Mouse (Mus musculus) spleen, postnatal 10 days (tissue): ENCODE data around the gene Tnpo2.
A peak's percentile ranks its signal among the peaks of the same experiment; 100 is the strongest.
"Not testable (repeated sequence)": the region's sequence is repeated elsewhere in the genome, so short reads cannot be mapped to it uniquely, and the experiment has no call there.

Experiments
- DNase-seq, 2 experiments: peaks; one replicate each; pipeline ENCODE4 v3.0.0; 2021 to 2022; ENCODE audit warnings: low spot score in 2 of 2

Gene Tnpo2

DNA sequence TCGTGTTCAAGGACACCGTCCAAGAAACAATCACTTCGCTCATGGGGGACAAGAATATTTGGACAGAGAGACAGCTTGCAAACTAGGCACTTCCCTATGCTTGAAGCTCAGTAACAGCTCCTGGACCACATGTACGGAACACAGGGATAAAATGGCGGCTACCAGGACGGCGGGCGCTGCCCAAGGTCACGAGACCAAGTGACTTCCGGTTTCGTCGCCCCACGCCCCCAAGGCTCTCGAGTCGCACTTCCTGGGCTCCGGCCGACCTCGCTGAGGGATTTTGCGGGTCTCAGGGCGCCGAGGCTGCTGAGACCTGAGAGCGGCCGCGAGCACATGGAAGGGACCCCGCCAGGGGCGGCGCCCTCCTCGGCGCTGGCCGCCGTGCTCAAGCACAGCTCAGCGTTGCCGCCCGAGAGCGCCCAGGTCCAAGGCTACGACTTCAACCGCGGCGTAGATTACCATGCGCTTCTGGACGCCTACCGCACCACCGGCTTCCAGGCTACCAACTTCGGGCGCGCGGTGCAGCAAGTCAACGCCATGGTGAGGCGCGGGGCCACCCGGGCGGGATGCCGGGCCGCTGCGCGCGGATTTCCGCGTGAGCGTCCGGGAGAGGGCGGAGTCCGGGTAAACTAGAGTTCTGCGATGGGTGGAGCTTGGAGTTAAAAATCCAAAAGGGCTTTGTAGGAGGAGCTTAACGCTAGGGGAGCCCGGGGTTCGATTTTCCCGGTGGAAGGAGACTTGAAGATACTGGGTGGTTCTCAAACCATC lies 35.0 kb downstream of the Tnpo2 start, which contains the start of gene Dhps:
Gene Dhps (plus strand): TSS at position 244 of the 768 bp plus-strand sequence.
- peak; percentile 78 to 91 for DNase-seq

DNA sequence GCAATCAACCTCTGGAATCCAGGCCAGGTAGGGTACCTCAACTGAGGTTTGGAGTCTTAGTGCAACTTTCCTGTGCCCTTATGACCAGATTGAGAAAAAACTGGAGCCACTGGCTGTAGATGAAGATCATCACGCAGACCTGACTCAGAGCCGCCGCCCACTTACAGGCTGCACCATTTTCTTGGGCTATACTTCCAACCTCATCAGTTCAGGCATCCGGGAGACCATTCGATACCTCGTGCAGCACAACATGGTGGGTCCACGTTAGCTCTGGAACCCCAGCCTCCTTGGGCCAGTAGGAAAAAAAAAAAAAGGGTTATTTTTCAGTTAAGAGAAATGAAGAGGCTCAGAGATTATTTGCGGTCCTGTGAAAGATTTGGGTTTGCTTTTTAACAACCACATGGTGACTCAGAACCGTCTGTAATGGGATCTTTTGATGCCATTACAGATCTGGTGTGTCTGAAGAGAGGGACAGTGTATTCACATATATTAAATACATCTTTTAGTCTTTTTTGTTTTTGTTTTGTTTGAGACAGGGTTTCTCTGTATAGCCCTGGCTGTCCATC lies 35.7 kb downstream of the Tnpo2 start:
- no peak for DNase-seq

DNA sequence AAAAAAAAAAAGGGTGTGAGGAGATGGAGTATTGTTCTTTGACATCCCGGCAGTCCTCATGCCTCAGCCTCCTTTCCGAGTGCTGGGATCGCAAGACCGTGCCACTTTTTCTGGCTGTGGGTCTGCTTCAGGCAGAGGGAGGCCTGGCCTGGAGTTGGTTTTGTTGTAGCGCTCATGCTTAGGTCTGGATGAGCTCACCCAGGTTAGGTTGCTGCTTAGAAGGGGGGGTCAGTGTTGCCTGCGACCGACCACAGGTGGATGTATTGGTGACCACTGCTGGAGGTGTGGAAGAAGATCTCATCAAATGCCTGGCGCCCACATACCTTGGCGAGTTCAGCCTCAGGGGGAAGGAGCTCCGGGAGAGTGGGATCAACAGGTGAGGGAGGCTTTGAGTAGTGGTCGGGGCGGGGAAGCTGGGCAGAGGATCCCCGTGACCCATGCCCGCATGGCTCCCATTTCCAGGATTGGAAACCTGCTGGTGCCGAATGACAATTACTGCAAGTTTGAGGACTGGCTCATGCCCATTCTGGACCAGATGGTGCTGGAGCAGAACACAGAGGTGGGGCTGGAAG lies 36.4 kb downstream of the Tnpo2 start:
- no peak for DNase-seq

DNA sequence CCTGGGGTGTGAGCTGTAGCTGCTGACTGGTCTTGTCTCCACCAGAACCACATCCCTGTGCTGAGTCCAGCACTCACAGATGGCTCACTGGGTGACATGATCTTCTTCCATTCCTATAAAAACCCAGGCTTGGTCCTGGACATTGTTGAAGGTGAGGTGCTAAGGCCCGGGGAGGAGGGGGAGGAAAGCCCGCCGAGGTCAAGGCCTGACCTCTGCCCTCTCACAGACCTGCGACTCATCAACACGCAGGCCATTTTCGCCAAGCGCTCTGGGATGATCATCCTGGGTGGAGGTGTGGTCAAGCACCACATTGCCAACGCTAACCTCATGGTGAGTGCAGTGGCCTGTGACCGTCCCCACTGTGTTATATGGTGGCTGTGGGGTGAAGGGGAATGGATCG lies 37.5 kb downstream of the Tnpo2 start:
- no peak for DNase-seq

DNA sequence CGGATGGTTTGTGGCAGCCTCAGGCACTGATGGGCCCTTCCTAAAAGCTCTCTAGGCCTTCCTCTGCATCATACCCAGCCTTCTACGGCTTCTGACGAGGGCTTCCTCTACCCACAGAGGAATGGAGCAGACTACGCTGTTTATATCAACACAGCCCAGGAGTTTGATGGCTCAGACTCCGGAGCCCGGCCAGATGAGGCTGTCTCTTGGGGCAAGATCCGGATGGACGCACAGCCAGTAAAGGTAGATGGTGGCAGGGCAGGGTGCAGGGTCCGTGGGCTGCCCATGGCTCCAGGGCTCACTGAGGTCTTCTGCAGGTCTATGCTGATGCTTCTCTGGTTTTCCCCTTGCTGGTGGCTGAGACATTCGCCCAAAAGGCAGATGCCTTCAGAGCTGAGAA lies 37.9 kb downstream of the Tnpo2 start:
- DNase-seq = no peak

DNA sequence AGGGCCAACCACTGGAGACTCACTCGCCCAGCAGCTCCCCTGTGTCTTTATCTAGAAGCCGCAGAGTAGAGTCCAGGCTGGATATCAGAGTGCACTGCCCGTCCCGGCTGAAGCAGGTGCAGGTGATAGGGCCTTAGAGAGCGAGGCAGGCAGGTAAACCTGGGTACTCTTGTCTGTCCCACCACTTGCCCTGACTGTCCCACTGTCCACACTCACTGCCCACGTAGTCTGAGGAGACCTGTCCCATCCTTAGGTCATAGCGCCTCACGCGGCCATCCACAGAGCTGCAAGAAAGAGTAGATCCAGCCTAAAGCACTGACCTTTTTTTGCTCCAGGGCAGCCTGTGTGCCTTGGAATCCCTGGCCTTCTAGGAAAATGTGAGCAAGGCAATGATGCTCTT lies 39.3 kb downstream of the Tnpo2 start:
- peak; percentile 62 to 78 for DNase-seq

DNA sequence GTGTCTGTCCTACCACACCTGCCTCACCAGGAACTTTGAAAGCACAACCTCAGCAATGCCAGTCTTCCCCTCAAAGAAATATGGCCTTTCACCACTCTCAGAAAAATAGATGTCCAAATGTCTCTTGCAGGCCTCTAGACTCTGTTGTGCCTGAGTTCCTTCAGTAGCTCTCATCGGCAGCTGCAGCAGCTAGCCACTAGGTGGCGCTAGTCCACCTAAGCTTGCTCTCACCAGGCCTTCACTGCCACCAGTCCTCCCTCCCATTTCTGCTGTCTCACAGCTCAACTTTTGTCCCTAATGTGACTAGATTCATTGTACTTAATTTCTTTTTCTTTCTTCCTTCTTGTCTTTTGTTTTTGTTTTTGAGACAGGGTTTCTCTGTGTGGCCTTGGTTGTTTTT lies 40.3 kb downstream of the Tnpo2 start:
- DNase-seq = peak; percentile 70 to 86

DNA sequence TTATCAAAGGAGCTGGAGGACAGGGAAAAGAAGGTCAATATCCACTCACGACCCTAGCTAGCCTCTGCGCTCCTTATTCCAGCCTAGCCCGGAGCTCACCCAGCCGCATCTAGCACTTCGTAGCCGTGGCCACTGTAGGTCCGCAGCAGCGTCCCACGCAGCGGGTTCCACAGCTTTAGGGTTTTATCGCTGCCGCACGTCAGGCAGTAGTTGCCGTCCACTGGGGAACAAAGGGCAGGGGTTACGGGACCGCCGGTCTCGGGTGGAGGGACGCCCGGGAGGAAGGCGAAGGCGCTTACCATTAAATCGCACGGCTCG lies 43.5 kb downstream of the Tnpo2 start:
- DNase-seq = peak; percentile 67 to 80

DNA sequence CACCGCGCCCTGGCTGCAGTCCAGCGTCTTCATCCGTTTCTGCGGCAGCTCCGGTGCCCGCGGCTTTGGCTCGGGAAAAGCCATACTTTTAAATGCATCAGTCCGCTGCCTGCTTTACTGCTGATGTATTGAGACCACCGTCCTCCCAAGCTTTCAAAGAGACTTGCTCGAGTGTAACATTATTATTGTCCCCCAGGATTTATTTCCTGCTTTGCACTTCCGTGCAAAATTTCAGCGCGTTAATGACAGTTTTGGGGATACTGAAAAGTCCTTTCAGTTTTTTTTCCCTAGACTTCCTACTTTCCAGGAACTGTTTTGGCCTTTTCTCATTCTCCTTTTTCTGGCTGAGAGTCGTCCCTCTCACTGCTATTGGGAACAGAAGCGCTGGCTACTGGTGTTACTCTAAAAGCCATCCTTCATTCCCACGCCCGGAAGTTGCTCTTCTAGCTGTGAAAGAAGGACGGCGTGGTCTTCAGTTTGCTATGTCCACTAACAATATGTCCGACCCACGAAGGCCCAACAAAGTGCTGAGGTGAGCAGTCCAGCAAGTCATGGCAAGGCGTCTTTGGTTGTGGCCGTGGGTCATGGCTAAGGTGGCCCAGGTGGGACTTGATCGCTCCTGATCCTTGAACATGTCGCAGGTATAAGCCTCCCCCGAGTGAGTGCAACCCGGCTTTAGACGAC lies 44.0 kb downstream of the Tnpo2 start, which contains the start of gene Wdr83os:
Gene Wdr83os (plus strand): TSS at position 209 of the 684 bp plus-strand sequence.
- DNase-seq = peak; percentile 72 to 79

DNA sequence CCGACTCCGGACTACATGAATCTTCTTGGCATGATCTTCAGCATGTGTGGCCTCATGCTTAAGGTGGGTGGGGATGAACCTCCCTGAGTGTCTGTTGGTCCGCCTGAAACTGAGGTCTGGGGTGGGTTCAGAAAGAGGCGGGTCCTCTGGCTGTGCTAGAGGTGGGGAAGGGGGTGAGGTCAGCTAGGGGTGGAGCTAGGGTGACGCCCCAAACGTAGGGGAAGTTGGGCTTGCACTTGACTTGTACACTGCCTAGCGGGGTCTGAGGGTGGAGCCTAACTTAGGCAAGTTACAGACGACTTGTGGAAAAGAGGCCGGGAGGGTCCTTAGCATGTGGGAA lies 44.5 kb downstream of the Tnpo2 start, which contains the start of gene Wdr83:
Gene Wdr83 (minus strand): TSS at position 91 of the 340 bp plus-strand sequence.
- DNase-seq = peak in 1 of 2 experiments; percentile 75

DNA sequence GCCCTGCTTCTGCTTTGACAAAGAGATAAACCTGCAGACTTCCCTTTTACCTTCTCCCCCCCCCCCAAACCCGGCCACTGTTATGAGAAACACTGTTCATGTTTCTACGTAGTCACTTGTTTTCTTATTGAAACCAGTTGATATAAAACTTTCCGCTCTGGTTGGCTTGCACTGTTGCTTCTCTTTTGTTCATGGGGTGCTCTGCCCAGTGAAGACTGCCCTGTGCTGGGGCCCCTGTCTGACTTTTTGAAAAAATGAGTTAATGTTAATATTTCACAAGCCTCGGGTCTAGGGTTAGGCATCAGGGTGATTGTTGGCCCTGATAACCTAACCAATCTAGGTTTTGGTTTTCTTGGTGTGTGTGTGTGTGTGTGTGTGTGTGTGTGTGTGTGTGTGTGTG lies 45.5 kb downstream of the Tnpo2 start:
- not testable (repeated sequence) for DNase-seq

DNA sequence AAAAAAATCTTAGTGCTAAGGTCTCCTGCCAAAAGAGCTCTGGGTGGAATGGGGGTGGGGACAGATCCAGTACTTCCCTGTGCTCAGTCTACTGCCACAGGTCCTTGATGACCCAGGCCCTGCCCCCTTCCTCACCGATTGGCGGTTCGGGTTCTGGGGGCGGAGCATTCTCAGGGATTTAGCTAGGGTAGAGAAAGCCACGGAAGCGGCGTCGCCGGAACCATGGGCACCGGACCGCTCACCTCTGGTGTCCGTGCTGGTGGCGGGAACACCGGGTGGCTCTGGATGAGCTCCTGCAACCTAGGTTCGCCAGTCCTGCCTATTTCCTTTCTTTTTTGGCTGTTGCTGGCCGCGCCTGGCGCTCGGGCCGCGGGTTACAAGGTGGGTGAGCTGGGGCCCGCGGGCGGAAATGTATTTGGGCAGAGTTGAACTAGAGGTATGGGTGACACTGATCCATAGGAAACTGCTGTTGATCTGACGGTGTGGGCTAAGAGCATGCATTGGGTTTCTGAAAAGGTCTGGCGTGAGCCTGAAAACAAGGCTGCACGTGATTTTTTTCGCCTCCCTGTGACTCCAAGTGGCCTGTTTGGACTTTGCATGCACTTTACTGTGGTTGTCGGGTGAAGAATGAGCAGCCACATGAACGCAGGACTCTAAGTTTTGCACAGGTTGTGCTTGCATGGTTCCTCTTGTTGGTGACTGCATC lies 46.5 kb downstream of the Tnpo2 start, which contains the start of gene Man2b1:
Gene Man2b1 (plus strand): TSS at position 163 of the 706 bp plus-strand sequence.
- DNase-seq = peak; percentile 69 to 90

DNA sequence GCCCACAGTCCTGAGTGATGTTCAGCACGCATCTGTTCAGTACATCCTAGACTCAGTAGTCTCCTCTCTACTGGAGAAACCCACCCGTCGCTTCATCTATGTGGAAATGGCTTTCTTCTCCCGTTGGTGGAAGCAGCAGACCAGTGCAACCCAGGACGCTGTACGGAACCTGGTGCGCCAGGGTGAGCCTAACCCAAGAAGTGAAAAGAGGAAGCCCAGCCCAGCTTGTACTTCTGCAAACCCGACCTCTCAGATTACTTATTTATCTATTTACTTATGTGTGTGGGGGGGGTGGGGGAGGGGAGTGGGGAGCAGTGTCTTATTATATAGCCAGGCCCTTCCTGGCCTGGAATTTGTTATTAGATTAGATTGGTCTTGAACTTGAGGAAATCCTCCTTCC lies 47.9 kb downstream of the Tnpo2 start:
- peak in 1 of 2 experiments; percentile 56 for DNase-seq

DNA sequence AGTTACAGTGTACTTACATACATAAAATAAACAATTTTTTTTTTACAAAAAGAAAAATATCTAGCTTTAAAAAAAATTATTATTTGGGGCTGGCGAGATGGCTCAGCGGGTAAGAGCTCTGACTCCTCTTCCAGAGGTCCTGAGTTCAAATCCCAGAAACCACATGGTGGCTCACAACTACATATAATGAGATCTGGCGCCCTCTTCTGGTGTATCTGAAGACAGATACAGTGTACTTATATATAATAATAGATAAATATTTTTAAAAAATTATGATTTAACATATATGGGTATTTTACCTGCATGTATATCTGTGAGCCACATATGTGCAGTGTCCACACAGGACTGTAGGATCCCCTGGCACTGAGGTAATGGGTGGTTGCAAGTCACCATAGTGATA lies 49.5 kb downstream of the Tnpo2 start:
- DNase-seq = no peak

DNA sequence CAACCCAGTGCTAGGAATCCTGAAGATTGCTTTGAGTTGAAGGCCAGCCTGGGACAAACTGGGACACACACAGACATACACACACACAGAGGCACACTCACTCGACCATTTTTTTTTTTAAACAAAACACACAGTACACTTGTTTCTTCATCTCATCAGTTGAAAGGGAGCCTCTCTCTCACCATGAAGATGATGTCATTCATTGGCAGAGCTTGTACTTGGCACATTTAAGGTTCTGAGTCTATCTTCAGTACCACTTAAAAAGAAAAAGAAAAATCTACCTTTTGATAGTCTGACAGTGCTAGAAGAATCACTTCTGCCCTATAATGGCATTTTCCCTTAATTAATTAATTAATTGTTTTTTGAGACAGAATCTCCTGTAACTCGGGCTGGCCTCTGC lies 52.1 kb downstream of the Tnpo2 start:
- DNase-seq = no peak

DNA sequence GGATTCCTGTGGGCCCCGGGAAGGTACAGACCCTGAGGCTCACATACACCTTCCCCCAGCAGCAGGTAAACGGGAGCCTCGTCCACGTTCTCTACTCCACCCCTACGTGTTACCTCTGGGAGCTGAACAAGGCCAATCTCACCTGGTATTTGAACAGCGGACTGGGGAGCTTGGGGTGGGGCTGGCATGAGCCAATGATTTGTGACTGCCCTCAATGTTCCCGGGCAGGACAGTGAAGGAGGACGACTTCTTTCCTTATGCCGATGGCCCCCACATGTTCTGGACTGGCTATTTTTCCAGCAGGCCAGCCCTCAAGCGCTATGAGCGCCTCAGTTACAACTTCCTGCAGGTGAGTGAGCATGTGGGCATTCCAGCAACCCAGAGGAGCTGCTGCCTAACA lies 54.1 kb downstream of the Tnpo2 start:
- DNase-seq = no peak

DNA sequence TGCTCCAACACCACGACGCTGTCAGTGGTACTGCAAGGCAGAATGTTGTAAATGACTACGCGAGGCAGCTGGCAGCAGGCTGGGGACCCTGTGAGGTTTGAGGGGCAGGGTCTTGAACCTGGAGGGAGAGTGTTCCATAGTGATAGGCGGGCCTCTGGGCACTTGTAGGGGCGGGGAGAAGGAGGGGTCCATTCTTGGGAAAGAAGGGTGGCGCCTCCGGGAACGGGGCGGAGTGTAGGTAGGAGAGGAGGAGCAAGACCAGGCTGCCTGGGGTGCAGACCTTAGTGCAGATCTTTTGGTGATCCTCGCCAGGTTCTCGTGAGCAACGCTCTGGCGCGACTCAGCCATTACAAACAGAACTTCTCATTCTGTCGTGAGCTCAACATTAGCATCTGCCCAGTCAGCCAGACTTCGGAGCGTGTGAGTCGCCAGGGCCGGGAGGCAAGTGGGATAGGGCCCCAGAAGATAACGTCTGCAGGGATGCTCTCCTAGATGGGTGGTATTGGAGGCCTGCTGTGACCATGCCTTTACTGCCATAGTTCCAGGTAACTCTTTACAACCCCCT lies 54.9 kb downstream of the Tnpo2 start:
- no peak for DNase-seq

DNA sequence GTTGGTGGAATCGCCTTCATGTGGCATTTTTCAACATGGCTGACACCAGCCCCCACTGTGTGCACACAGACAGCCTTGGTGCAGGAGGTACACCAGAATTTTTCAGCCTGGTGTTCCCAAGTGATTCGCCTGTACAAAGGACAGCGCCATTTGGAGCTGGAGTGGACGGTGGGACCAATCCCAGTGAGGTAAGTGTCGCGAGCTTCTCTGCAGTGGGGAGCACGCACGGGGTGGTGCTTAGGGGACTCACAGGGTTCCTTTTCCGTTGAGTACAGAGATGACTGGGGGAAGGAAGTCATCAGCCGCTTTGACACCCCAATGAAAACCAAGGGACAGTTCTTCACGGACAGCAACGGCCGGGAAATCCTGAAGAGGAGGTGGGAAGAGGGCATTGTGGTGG lies 58.3 kb downstream of the Tnpo2 start:
- DNase-seq = no peak

DNA sequence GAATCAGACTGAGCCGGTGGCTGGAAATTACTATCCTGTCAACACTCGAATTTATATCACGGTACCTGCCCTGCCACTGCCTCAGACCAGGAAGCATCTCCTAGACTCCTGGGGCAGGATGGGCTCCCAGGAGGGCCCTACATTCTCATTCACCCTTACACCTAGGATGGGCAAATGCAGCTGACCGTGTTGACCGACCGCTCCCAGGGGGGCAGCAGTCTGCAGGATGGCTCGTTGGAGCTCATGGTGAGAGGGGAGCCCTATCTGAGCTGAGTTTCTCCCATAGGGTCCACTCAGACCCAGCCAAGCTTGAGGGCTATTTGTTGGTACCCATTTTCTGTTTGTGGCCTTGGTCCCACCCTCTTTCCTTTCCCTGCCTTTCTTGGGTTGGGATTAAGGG lies 58.9 kb downstream of the Tnpo2 start:
- DNase-seq = no peak

DNA sequence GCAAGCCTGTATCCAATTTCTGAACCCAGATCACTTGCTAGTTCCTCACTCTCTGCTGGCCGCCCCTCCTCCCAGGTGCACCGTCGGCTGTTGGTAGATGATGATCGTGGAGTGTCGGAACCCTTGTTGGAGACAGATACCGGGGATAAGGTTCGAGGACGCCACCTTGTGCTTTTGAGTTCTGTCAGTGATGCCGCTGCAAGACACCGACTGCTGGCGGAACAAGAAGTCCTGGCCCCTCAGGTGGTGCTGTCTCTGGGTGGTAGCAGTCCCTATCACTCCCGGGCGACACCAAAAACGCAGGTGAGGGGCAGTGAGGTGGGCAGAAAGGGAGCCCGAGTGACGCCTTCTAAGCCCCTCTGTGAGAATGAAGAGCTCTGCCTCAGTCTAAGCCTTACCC lies 59.5 kb downstream of the Tnpo2 start:
- DNase-seq = no peak

DNA sequence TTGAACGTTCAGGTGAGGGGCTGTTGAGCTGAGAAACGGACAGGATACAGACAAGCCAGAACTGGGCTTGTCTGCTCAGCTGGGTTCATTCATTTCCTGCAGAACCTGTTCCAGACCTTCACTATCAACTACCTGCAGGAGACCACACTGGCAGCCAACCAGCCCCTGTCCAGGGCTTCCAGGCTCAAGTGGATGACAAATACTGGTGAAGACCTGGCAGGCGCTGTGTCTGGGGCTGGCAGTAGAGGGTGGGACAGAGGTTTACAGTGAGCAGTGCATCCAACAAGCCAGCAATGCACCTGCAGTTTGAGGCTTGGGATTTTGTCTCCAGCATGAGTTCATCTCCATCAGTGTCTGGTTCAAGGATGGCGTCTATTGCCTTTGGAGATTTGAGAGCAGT lies 60.1 kb downstream of the Tnpo2 start:
- no peak for DNase-seq
